Mouse (Mus musculus): ENCODE measurements around the gene Brd4. TPM values are rescaled to one million over a fixed set of nuclear protein-coding genes. Genes with fewer than 3 reads are reported as not detected.

Brd4 gene
- polyA plus RNA-seq, 1 experiment from 2014 or later = 134 TPM

- 94% methylated on average over 13 of the region's 13 CpGs for WGBS
- Histone ChIP-seq H3K27me3 (ENCODE audit: insufficient read depth, poor library complexity, severe bottlenecking) (peaks cover 5% of the 10 kb centered on the region; the same call in 1 of the 2 replicates), H3K4me3 (no peak overlapping the region), H3K4me1 (replicated peaks) (peaks cover 27% of the 10 kb centered on the region), H3K36me3 (peaks cover 78% of the 10 kb centered on the region), H3K27ac (no peak overlapping the region), H3K9me3 (no peaks in the 10 kb centered on the region)
- no peak for DNase-seq (ENCODE audit: low spot score)
Measured at GRCm38 (mm10) chr17:32158841-32159240, 125.7 kb downstream of the Brd4 start.

- WGBS = 94% methylated on average over 8 of the region's 8 CpGs
- peaks cover 99% of the 10 kb centered on the region for H3K36me3 ChIP-seq
Measured at GRCm38 (mm10) chr17:32146718-32147117, 137.8 kb downstream of the Brd4 start.

More at GRCm38 (mm10) chr17:32146718-32147117, 137.8 kb downstream of the Brd4 start:
- Histone ChIP-seq H3K27me3 (ENCODE audit: insufficient read depth, poor library complexity, severe bottlenecking) (no peaks in the 10 kb centered on the region), H3K4me1 (replicated peaks) (peaks cover 5% of the 10 kb centered on the region), H3K9me3 (no peaks in the 10 kb centered on the region), H3K4me3 (no peak overlapping the region), H3K27ac (no peak overlapping the region)
- no peak for DNase-seq (ENCODE audit: low spot score)

Other genes starting within 250 kb of the Brd4 start
- 73.4 and 99.0 TPM in 2 replicates for gene Rrp1b, start 248.6 kb downstream of the Brd4 start, polyA plus RNA-seq (2016; fragmentation: Nextera tagmentation; extraction: Ambion mirVana)
- 0.30 and 0.37 TPM in 2 replicates for gene Hsf2bp, start 248.4 kb downstream of the Brd4 start, polyA plus RNA-seq (2016; fragmentation: Nextera tagmentation; extraction: Ambion mirVana)
- 22.9 and 26.0 TPM in 2 replicates for gene Notch3, start 117.9 kb downstream of the Brd4 start, polyA plus RNA-seq (2016; fragmentation: Nextera tagmentation; extraction: Ambion mirVana)
- gene Ephx3, start 95.2 kb downstream of the Brd4 start, polyA plus RNA-seq (2016; fragmentation: Nextera tagmentation; extraction: Ambion mirVana) = 0.21 and 0.24 TPM in 2 replicates
- gene Akap8, start 36.5 kb upstream of the Brd4 start, polyA plus RNA-seq (2016; fragmentation: Nextera tagmentation; extraction: Ambion mirVana) = 114 and 133 TPM in 2 replicates
- 101 and 112 TPM in 2 replicates for gene Akap8l, start 65.9 kb upstream of the Brd4 start, polyA plus RNA-seq (2016; fragmentation: Nextera tagmentation; extraction: Ambion mirVana)
- gene Wiz, start 104.7 kb upstream of the Brd4 start, polyA plus RNA-seq (2016; fragmentation: Nextera tagmentation; extraction: Ambion mirVana) = 25.1 and 34.7 TPM in 2 replicates
- 0.75 and 1.0 TPM in 2 replicates for gene Rasal3, start 118.9 kb upstream of the Brd4 start, polyA plus RNA-seq (2016; fragmentation: Nextera tagmentation; extraction: Ambion mirVana)
- gene Pglyrp2, start 139.4 kb upstream of the Brd4 start, polyA plus RNA-seq (2016; fragmentation: Nextera tagmentation; extraction: Ambion mirVana) = not detected in 2 replicates
- 0.52 and 0.54 TPM in 2 replicates for gene Cyp4f39, start 168.0 kb upstream of the Brd4 start, polyA plus RNA-seq (2016; fragmentation: Nextera tagmentation; extraction: Ambion mirVana)
- gene Cyp4f17, start 221.3 kb upstream of the Brd4 start, polyA plus RNA-seq (2016; fragmentation: Nextera tagmentation; extraction: Ambion mirVana) = 8.0 and 8.9 TPM in 2 replicates